Mouse (Mus musculus): Measurements from ENCODE around the gene Wfdc12. TPM values are rescaled to one million over a fixed set of nuclear protein-coding genes. Genes with fewer than 3 reads are reported as not detected.
"Not testable (repeated sequence)": the region's sequence is repeated elsewhere in the genome, so short reads cannot be mapped to it uniquely, and the experiment has no call there.

Gene Wfdc12
- polyA plus RNA-seq, 1 experiment = not detected

DNA sequence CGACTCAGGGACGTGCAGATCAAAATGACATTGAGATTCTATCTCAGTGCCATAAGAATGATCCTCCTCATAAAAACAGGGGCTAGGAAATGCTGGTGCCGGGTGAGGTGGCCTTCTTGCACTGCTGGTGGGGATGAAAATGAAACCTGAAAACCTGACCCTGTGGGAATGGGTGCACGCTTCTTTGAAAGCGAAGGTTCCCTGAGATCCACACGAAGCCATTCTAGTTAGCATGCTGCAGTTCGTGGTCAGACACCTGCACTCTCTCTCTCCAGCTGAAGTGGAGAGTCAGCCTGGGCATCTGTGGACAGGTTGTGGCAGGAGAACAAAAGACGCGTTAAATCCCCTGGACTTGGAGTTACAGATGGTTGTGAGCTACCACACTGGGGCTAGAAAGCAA lies 28.9 kb upstream of the Wfdc12 start:
- peaks cover 47% of the 10 kb centered on the region for H3K27me3 ChIP-seq (ENCODE audit: control insufficient read depth, insufficient read depth, insufficient read length)

DNA sequence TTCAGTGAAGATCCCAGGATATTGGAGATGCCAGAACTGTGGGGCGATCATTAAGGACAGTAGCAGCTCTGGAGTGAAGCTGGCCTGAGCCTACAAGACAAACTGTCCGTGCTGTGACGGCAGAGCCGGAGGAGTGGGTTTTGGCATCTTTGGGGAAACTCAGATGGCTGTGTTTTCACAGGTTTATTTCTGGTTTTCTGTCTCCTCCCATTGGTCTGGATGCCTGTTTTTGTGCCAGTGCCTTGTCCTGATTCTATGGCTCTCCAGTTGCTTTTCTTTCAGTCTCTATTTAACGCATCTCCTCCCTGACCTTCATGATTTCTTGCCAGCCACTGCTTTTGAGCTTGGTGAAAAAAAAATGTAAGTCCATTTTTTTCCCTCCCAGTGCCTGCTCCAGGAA lies 22.3 kb upstream of the Wfdc12 start:
- TF ChIP-seq MYOD1 (IDR thresholded peaks at IDR 0.05; ENCODE audit: control insufficient read depth in 1 of 3, insufficient read length in 2 of 3, low read depth in 2 of 3) (no peak), POLR2AphosphoS2 (IDR thresholded peaks at IDR 0.05; ENCODE audit: insufficient read length, low read depth) (no peak), TCF12 (IDR thresholded peaks at IDR 0.05; ENCODE audit: insufficient read depth, poor library complexity, severe bottlenecking) (no peak), MYOG (IDR thresholded peaks at IDR 0.05; ENCODE audit: control insufficient read depth in 1 of 3, insufficient read depth in 1 of 3, insufficient read length in 2 of 3, low read depth in 2 of 3) (no peak), CEBPB (IDR thresholded peaks at IDR 0.05; ENCODE audit: insufficient read depth, poor library complexity, severe bottlenecking) (no peak), REST (IDR thresholded peaks at IDR 0.05; ENCODE audit: insufficient read depth, insufficient read length) (no peak), SRF (IDR thresholded peaks at IDR 0.05; ENCODE audit: control insufficient read depth, insufficient read length, low read depth) (no peak), USF1 (IDR thresholded peaks at IDR 0.05; ENCODE audit: low read depth) (no peak), TCF3 (IDR thresholded peaks at IDR 0.05; ENCODE audit: insufficient read length, low read depth) (no peak), MAX (IDR thresholded peaks at IDR 0.05; ENCODE audit: low read depth) (no peak), POLR2A (IDR thresholded peaks at IDR 0.05; ENCODE audit: insufficient read length, low read depth) (no peak), E2F4 (IDR thresholded peaks at IDR 0.05; ENCODE audit: insufficient read depth) (no peak)
- no peak overlapping the region for H3ac ChIP-seq (ENCODE audit: control insufficient read depth, insufficient read length)
- H3K4me3 ChIP-seq = no peak overlapping the region
- no peaks in the 10 kb centered on the region for H3K36me3 ChIP-seq (ENCODE audit: control insufficient read depth, insufficient read depth)
- H3K4me2 ChIP-seq (ENCODE audit: low read depth) = no peak overlapping the region
- H3K27me3 ChIP-seq (ENCODE audit: control insufficient read depth, insufficient read depth, insufficient read length) = peaks cover 37% of the 10 kb centered on the region
- no peaks in the 10 kb centered on the region for H3K79me2 ChIP-seq (ENCODE audit: control insufficient read depth, insufficient read depth)

More for the DNA sequence above, 28.9 kb upstream of the Wfdc12 start:
- Histone ChIP-seq H3ac (ENCODE audit: control insufficient read depth, insufficient read length) (no peak overlapping the region), H3K4me2 (ENCODE audit: low read depth) (no peak overlapping the region), H3K4me3 (no peak overlapping the region), H3K36me3 (ENCODE audit: control insufficient read depth, insufficient read depth) (no peaks in the 10 kb centered on the region), H3K79me2 (ENCODE audit: control insufficient read depth, insufficient read depth) (no peaks in the 10 kb centered on the region)
- TF ChIP-seq REST (IDR thresholded peaks at IDR 0.05; ENCODE audit: insufficient read depth, insufficient read length) (no peak), CEBPB (IDR thresholded peaks at IDR 0.05; ENCODE audit: insufficient read depth, poor library complexity, severe bottlenecking) (no peak), MAX (IDR thresholded peaks at IDR 0.05; ENCODE audit: low read depth) (no peak), E2F4 (IDR thresholded peaks at IDR 0.05; ENCODE audit: insufficient read depth) (no peak), TCF12 (IDR thresholded peaks at IDR 0.05; ENCODE audit: insufficient read depth, poor library complexity, severe bottlenecking) (no peak), SRF (IDR thresholded peaks at IDR 0.05; ENCODE audit: control insufficient read depth, insufficient read length, low read depth) (no peak), POLR2A (IDR thresholded peaks at IDR 0.05; ENCODE audit: insufficient read length, low read depth) (no peak), MYOG (IDR thresholded peaks at IDR 0.05; ENCODE audit: control insufficient read depth in 1 of 3, insufficient read depth in 1 of 3, insufficient read length in 2 of 3, low read depth in 2 of 3) (no peak), MYOD1 (IDR thresholded peaks at IDR 0.05; ENCODE audit: control insufficient read depth in 1 of 3, insufficient read length in 2 of 3, low read depth in 2 of 3) (no peak), TCF3 (IDR thresholded peaks at IDR 0.05; ENCODE audit: insufficient read length, low read depth) (no peak), USF1 (IDR thresholded peaks at IDR 0.05; ENCODE audit: low read depth) (no peak), POLR2AphosphoS2 (IDR thresholded peaks at IDR 0.05; ENCODE audit: insufficient read length, low read depth) (no peak)

DNA sequence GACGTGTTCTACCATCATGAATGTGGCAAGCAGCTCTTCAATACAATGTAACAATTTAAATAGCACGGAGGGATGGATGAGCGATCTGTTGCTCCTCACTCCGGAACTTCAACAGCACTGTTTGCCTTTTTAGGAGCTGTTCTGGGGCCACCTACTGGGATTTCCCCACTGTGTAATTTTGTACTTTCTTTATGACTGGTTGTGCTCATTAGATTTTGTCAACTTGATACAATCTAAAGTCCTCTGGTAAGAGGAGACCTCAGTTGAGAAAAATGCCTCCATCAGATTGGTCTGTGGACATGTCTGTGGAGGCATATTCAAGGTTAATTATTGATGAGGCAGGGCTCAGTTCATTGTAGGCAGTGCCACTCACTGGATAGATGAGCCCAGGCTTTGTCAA lies 20.5 kb upstream of the Wfdc12 start:
- Histone ChIP-seq H3K27me3 (ENCODE audit: control insufficient read depth, insufficient read depth, insufficient read length) (peaks cover 39% of the 10 kb centered on the region), H3K4me3 (no peak overlapping the region), H3K79me2 (ENCODE audit: control insufficient read depth, insufficient read depth) (no peaks in the 10 kb centered on the region), H3K4me2 (ENCODE audit: low read depth) (no peak overlapping the region), H3ac (ENCODE audit: control insufficient read depth, insufficient read length) (no peak overlapping the region), H3K36me3 (ENCODE audit: control insufficient read depth, insufficient read depth) (no peaks in the 10 kb centered on the region)
- TF ChIP-seq MYOD1 (IDR thresholded peaks at IDR 0.05; ENCODE audit: control insufficient read depth in 1 of 3, insufficient read length in 2 of 3, low read depth in 2 of 3) (no peak), SRF (IDR thresholded peaks at IDR 0.05; ENCODE audit: control insufficient read depth, insufficient read length, low read depth) (no peak), POLR2A (IDR thresholded peaks at IDR 0.05; ENCODE audit: insufficient read length, low read depth) (no peak), TCF12 (IDR thresholded peaks at IDR 0.05; ENCODE audit: insufficient read depth, poor library complexity, severe bottlenecking) (no peak)

DNA sequence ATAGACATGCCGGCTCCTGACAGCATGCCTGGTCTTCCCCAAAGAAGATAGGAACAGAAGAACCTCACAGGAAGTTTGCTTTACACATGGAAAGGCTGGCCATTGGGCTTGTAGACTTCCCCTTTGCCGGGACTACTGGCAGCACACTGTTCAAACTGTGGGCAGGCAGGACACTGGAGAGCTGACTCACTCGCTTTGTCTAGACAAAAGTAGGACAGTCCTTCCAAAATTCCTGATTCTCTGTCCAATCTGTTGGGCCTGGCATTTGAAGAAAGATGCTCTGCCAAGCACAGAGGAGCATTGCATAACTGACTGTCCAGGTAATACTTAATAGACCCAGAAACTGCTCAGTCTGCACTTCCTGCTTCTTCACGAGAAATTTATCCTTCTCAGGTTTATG lies 16.3 kb upstream of the Wfdc12 start:
- Histone ChIP-seq H3K27me3 (ENCODE audit: control insufficient read depth, insufficient read depth, insufficient read length) (peaks cover 21% of the 10 kb centered on the region), H3ac (ENCODE audit: control insufficient read depth, insufficient read length) (no peak overlapping the region), H3K36me3 (ENCODE audit: control insufficient read depth, insufficient read depth) (no peaks in the 10 kb centered on the region), H3K4me3 (no peak overlapping the region), H3K4me2 (ENCODE audit: low read depth) (no peak overlapping the region), H3K79me2 (ENCODE audit: control insufficient read depth, insufficient read depth) (no peaks in the 10 kb centered on the region)
- TF ChIP-seq MYOD1 (IDR thresholded peaks at IDR 0.05; ENCODE audit: control insufficient read depth in 1 of 3, insufficient read length in 2 of 3, low read depth in 2 of 3) (no peak), USF1 (IDR thresholded peaks at IDR 0.05; ENCODE audit: low read depth) (no peak), POLR2A (IDR thresholded peaks at IDR 0.05; ENCODE audit: insufficient read length, low read depth) (no peak), CEBPB (IDR thresholded peaks at IDR 0.05; ENCODE audit: insufficient read depth, poor library complexity, severe bottlenecking) (no peak), MYOG (IDR thresholded peaks at IDR 0.05; ENCODE audit: control insufficient read depth in 1 of 3, insufficient read depth in 1 of 3, insufficient read length in 2 of 3, low read depth in 2 of 3) (no peak), TCF12 (IDR thresholded peaks at IDR 0.05; ENCODE audit: insufficient read depth, poor library complexity, severe bottlenecking) (no peak), SRF (IDR thresholded peaks at IDR 0.05; ENCODE audit: control insufficient read depth, insufficient read length, low read depth) (no peak), TCF3 (IDR thresholded peaks at IDR 0.05; ENCODE audit: insufficient read length, low read depth) (no peak), REST (IDR thresholded peaks at IDR 0.05; ENCODE audit: insufficient read depth, insufficient read length) (no peak), E2F4 (IDR thresholded peaks at IDR 0.05; ENCODE audit: insufficient read depth) (no peak), MAX (IDR thresholded peaks at IDR 0.05; ENCODE audit: low read depth) (no peak)

DNA sequence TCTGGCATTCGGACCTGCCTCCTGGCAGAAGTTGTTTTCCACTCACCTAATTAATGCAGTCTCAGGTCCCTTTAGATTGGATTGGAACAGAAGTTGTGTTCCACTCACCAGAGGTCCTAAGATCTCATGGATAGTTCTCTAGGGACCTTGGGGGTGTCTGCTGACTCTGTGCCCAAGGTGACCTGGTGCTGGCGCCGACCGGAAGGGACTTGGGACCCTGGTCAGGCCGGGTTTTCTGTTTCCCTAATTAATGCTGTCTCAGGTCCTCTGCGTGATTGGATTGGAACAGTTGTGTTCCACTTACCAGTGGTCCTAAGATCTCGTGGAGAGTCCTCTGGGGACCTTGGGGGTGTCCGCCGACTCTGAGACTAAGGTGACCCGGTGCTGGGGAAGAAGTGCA lies 15.6 kb upstream of the Wfdc12 start:
- H3K4me3 ChIP-seq; H3K4me2 ChIP-seq (ENCODE audit: low read depth); H3K79me2 ChIP-seq (ENCODE audit: control insufficient read depth, insufficient read depth); H3K36me3 ChIP-seq (ENCODE audit: control insufficient read depth, insufficient read depth); H3ac ChIP-seq (ENCODE audit: control insufficient read depth, insufficient read length): not testable (repeated sequence)
- H3K27me3 ChIP-seq (ENCODE audit: control insufficient read depth, insufficient read depth, insufficient read length) = peaks cover 21% of the 10 kb centered on the region
